Mouse (Mus musculus): ENCODE data around the gene 1700018F24Rik. TPM values are rescaled to one million over a fixed set of nuclear protein-coding genes. Genes with fewer than 3 reads are reported as not detected.
"Not testable (repeated sequence)": the region's sequence is repeated elsewhere in the genome, so short reads cannot be mapped to it uniquely, and the experiment has no call there.

Gene 1700018F24Rik
- total RNA-seq, 2 experiments from 2014 or later = not detected

- no peak for DNase-seq
- intact Hi-C loops (cut with DNase I) = no loop called here
These were observed 39.2 kb downstream of the 1700018F24Rik start for GRCm38 (mm10) chr5:145081866-145082613.

- intact Hi-C loops (cut with DNase I); DNase-seq: not testable (repeated sequence)
These were observed 40.4 kb downstream of the 1700018F24Rik start for GRCm38 (mm10) chr5:145083201-145083600.

- intact Hi-C loops (cut with DNase I) = no loop called here
- DNase-seq = peak; percentile 95
These were observed 41.1 kb downstream of the 1700018F24Rik start, which contains the start of the genes Arpc1a and Kpna7 for GRCm38 (mm10) chr5:145083632-145084451. Gene Arpc1a (plus strand): TSS chr5:145083830. Gene Kpna7 (minus strand): TSS chr5:145084030.

GRCm38 (mm10) chr5:145084822-145085221 is 42.0 kb downstream of the 1700018F24Rik start:
- no peak for DNase-seq
- intact Hi-C loops (cut with DNase I) = no loop called here

- intact Hi-C loops (cut with DNase I) = no loop called here
These were observed 45.4 kb downstream of the 1700018F24Rik start for GRCm38 (mm10) chr5:145088186-145088585.

GRCm38 (mm10) chr5:145089878-145090277 is 47.1 kb downstream of the 1700018F24Rik start:
- DNase-seq = no peak
- intact Hi-C loops (cut with DNase I) = no loop called here

More at GRCm38 (mm10) chr5:145088186-145088585, 45.4 kb downstream of the 1700018F24Rik start:
- no peak for DNase-seq

Other genes starting within 250 kb of the 1700018F24Rik start
- 10 to 100 TPM; 59.3 to 60.2 TPM for gene Smurf1, start 77.1 kb upstream of the 1700018F24Rik start, total RNA-seq (2021)
- gene Gm4871, start 10.2 kb upstream of the 1700018F24Rik start, total RNA-seq (2021) = not detected
- gene Arpc1a, start 40.8 kb downstream of the 1700018F24Rik start, total RNA-seq (2021) = 100 to 1,000 TPM; 198 to 202 TPM
- not detected for gene Kpna7, start 41.0 kb downstream of the 1700018F24Rik start, total RNA-seq (2021)
- gene Arpc1b, start 71.2 kb downstream of the 1700018F24Rik start, total RNA-seq (2021) = 10 to 100 TPM; 25.7 to 28.3 TPM
- 100 to 1,000 TPM; 136 to 144 TPM for gene Pdap1, start 97.2 kb downstream of the 1700018F24Rik start, total RNA-seq (2021)
- 100 to 1,000 TPM; 101 to 104 TPM for gene Bud31, start 97.4 kb downstream of the 1700018F24Rik start, total RNA-seq (2021)
- 10 to 100 TPM; 19.3 to 19.6 TPM for gene Ptcd1, start 124.1 kb downstream of the 1700018F24Rik start, total RNA-seq (2021)
- gene Cpsf4, start 124.2 kb downstream of the 1700018F24Rik start, total RNA-seq (2021) = 10 to 100 TPM; 35.2 to 36.4 TPM
- gene Atp5j2, start 149.1 kb downstream of the 1700018F24Rik start, total RNA-seq (2021) = 100 to 1,000 TPM; 213 to 222 TPM
- gene Zkscan14, start 158.9 kb downstream of the 1700018F24Rik start, total RNA-seq (2021) = 1 to 10 TPM; 6.4 to 7.5 TPM
- gene Zkscan5, start 161.6 kb downstream of the 1700018F24Rik start, total RNA-seq (2021) = 10 to 100 TPM; 15.5 to 16.0 TPM
- gene Zfp655, start 188.7 kb downstream of the 1700018F24Rik start, total RNA-seq (2021) = 10 to 100 TPM; 25.5 to 28.9 TPM
- 10 to 100 TPM; 17.5 to 17.8 TPM for gene Zscan25, start 237.5 kb downstream of the 1700018F24Rik start, total RNA-seq (2021)

Data from left cerebral cortex, postnatal 4 days (tissue).